Mouse (Mus musculus): ENCODE results near the gene Dennd6b. TPM values are rescaled to one million over a fixed set of nuclear protein-coding genes. Genes with fewer than 3 reads are reported as not detected.

The Dennd6b gene
- total RNA-seq, 2 experiments from 2014 or later = 29.9 to 35.5 TPM

- DNase-seq (ENCODE audit: low spot score in 2 of 2) = no peak
Measured at GRCm38 (mm10) chr15:89137378-89138045, 58.8 kb downstream of the Dennd6b start.

GRCm38 (mm10) chr15:89136461-89137155 lies 59.7 kb downstream of the Dennd6b start:
- no peak for DNase-seq (ENCODE audit: low spot score in 2 of 2)

Small RNA genes lying within 50 kb of the gene (microRNA-seq; reads per million reads assigned to microRNA genes)
- gene Mir6958 = 3.2 to 5.4 reads per million in 2 experiments
- gene Mir7118 = 0 to 2.0 reads per million in 2 experiments

Other genes with a start within 250 kb of the Dennd6b start
- 1 to 10 TPM; 2.0 to 2.9 TPM for gene Ttll8, start 242.1 kb downstream of the Dennd6b start, total RNA-seq (2021)
- gene Mlc1, start 217.5 kb downstream of the Dennd6b start, total RNA-seq (2021) = 100 to 1,000 TPM; 132 to 137 TPM
- not detected for gene Mov10l1, start 213.6 kb downstream of the Dennd6b start, total RNA-seq (2021)
- 100 to 1,000 TPM; 131 to 143 TPM for gene Panx2, start 136.8 kb downstream of the Dennd6b start, total RNA-seq (2021)
- 10 to 100 TPM; 20.7 to 21.3 TPM for gene Trabd, start 121.4 kb downstream of the Dennd6b start, total RNA-seq (2021)
- 10 to 100 TPM; 20.8 to 20.9 TPM for gene Selenoo, start 107.4 kb downstream of the Dennd6b start, total RNA-seq (2021)
- gene Tubgcp6, start 73.4 kb downstream of the Dennd6b start, total RNA-seq (2021) = 10 to 100 TPM; 28.1 to 28.9 TPM
- 10 to 100 TPM; 14.6 to 14.9 TPM for gene Hdac10, start 67.8 kb downstream of the Dennd6b start, total RNA-seq (2021)
- 1 to 10 TPM; 3.5 to 5.4 TPM for gene Mapk12, start 55.8 kb downstream of the Dennd6b start, total RNA-seq (2021)
- gene Mapk11, start 46.9 kb downstream of the Dennd6b start, total RNA-seq (2021) = 10 to 100 TPM; 23.2 to 24.9 TPM
- 10 to 100 TPM; 60.1 to 74.0 TPM for gene Plxnb2, start 15.7 kb downstream of the Dennd6b start, total RNA-seq (2021)
- 100 to 1,000 TPM; 157 to 167 TPM for gene Ppp6r2, start 15.1 kb upstream of the Dennd6b start, total RNA-seq (2021)
- 100 to 1,000 TPM; 248 to 274 TPM for gene Sbf1, start 118.8 kb upstream of the Dennd6b start, total RNA-seq (2021)
- not detected for gene Adm2, start 126.2 kb upstream of the Dennd6b start, total RNA-seq (2021)
- not detected for gene Miox, start 137.9 kb upstream of the Dennd6b start, total RNA-seq (2021)
- gene Lmf2, start 159.2 kb upstream of the Dennd6b start, total RNA-seq (2021) = 10 to 100 TPM; 22.8 to 24.2 TPM
- 10 to 100 TPM; 75.5 to 79.0 TPM for gene Ncaph2, start 159.2 kb upstream of the Dennd6b start, total RNA-seq (2021)
- gene Sco2, start 177.3 kb upstream of the Dennd6b start, total RNA-seq (2021) = 10 to 100 TPM; 28.9 to 29.9 TPM
- 1 to 10 TPM; 1.3 to 1.6 TPM for gene Tymp, start 180.5 kb upstream of the Dennd6b start, total RNA-seq (2021)
- gene Odf3b, start 182.8 kb upstream of the Dennd6b start, total RNA-seq (2021) = 1 to 10 TPM; 2.7 to 5.3 TPM
- under 1 TPM in 1 of 2 experiments, not detected in 1; 0.14 TPM for gene Klhdc7b, start 188.4 kb upstream of the Dennd6b start, total RNA-seq (2021)
- not detected for gene Syce3, start 214.0 kb upstream of the Dennd6b start, total RNA-seq (2021)
- gene Cpt1b, start 229.4 kb upstream of the Dennd6b start, total RNA-seq (2021) = 1 to 10 TPM; 2.1 to 3.1 TPM
- 1 to 10 TPM; 2.7 to 2.9 TPM for gene C730034F03Rik, start 233.1 kb upstream of the Dennd6b start, total RNA-seq (2021)
- gene Gm44502, start 233.2 kb upstream of the Dennd6b start, total RNA-seq (2021) = not detected
- gene Chkb, start 233.4 kb upstream of the Dennd6b start, total RNA-seq (2021) = 10 to 100 TPM; 44.3 to 50.0 TPM